Comparison of ENCODE assay signal across 9 mouse cellular contexts in the genomic region with DNA sequence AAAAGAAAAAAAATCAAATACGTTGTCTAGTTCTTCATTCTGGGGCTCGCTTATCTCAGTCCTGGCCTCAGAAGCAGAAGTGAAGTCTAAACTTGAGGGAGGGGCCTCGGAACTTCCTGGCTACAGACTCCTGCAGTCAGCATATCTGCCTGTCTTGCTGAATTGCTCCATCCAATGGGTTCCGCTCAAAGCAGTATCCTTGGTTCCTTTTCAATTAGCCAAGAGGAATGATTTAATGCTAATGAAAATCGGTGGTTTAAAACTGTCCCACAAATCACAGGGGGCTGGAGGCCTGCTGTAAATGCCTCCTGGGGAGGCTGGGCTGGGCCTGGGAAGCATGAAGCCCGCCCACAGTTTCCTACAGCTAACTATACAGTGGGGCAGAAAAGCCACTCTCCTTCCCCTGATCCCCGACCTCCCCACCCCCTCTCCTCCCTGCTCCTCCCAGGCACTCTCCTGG. TPM values are rescaled to one million over a fixed set of nuclear protein-coding genes. Genes with fewer than 3 reads are reported as not detected.
DNase-seq lines count a peak whose midpoint lies in the region; ATAC-seq and TF ChIP-seq lines count a peak whose summit lies in the region.
"Had no signal": no experiment of that assay in that cellular context is flagged by ENCODE, and none has a peak within 500 bp of the region (broad histone marks: within the 10 kb centered on the region; RNA-seq: fewer than 3 reads in every experiment).

No protein-coding gene starts in this region.

- no peak for TF ChIP-seq CTCF in left cerebral cortex, adult 2 months (IDR thresholded peaks at IDR 0.05)
- TF ChIP-seq CTCF in bone marrow, adult 2 months (IDR thresholded peaks at IDR 0.05; ENCODE audit: control insufficient read depth, insufficient read depth, low read length) = no peak

- no peaks in the 10 kb centered on the region for H3K9me3 ChIP-seq in kidney, embryonic 16.5 days (ENCODE audit: low read length)

- H3K9ac ChIP-seq in kidney, embryonic 16.5 days (replicated peaks; ENCODE audit: low read length) = no peak overlapping the region

- H3K27me3 ChIP-seq in kidney, embryonic 16.5 days (ENCODE audit: insufficient read depth, low read length) = 0 out of 2 replicates have a peak, but pooled peaks cover 5% of the 10 kb centered on the region
- H3K27me3 ChIP-seq in myocyte (ENCODE audit: control insufficient read depth, insufficient read depth, insufficient read length) = no peaks in the 10 kb centered on the region

- intact Hi-C loops in left cerebral cortex, adult 2 months (cut with DNase I) = loop anchor here (5.0 kb wide), 1 partner anchor 63 kb away; no protein-coding TSS in a partner anchor

- no peak overlapping the region for H3K4me2 ChIP-seq in kidney, embryonic 16.5 days (replicated peaks; ENCODE audit: low read depth, low read length)
- peak overlapping the region; percentile 16 for H3K4me2 ChIP-seq in myocyte (ENCODE audit: low read depth)

- ATAC-seq in kidney, embryonic 16.5 days (ENCODE audit: low FRiP score, low TSS enrichment) = peak; percentile 85

- no peak overlapping the region for H3K4me3 ChIP-seq in left cerebral cortex, adult 2 months
- H3K4me3 ChIP-seq in bone marrow, adult 2 months (replicated peaks; ENCODE audit: control insufficient read depth, low read depth, low read length) = no peak overlapping the region
- no peak overlapping the region for H3K4me3 ChIP-seq in kidney, embryonic 16.5 days (ENCODE audit: low read length)
- no peak overlapping the region for H3K4me3 ChIP-seq in myocyte

- no peak overlapping the region for H3ac ChIP-seq in myocyte (ENCODE audit: control insufficient read depth, insufficient read length)

- no peaks in the 10 kb centered on the region for H3K36me3 ChIP-seq in kidney, embryonic 16.5 days (ENCODE audit: insufficient read depth, low read length)
- H3K36me3 ChIP-seq in myocyte (ENCODE audit: control insufficient read depth, insufficient read depth) = no peaks in the 10 kb centered on the region

- 4% methylated on average over 7 of the region's 7 CpGs for WGBS in bone marrow, adult 2 months
- 8% methylated on average over 7 of the region's 7 CpGs for WGBS in kidney, embryonic 16.5 days

- peak overlapping the region; percentile 40; the same call in 1 of the 2 replicates for H3K27ac ChIP-seq in left cerebral cortex, adult 2 months
- H3K27ac ChIP-seq in bone marrow, adult 2 months (ENCODE audit: control insufficient read depth, insufficient read depth, low read depth, low read length, poor library complexity) = peak overlapping the region; percentile 9; the same call in 1 of the 2 replicates
- peak overlapping the region; percentile 58; the same call in 1 of the 2 replicates for H3K27ac ChIP-seq in kidney, embryonic 16.5 days (ENCODE audit: low read length)

- DNase-seq in left cerebral cortex, adult 2 months (ENCODE audit: extremely low spot score in 1 of 2, low spot score in 2 of 2) = no peak
- DNase-seq in left cerebral cortex, adult 11 months (ENCODE audit: low spot score) = no peak
- DNase-seq in testis, postnatal 14 days (ENCODE audit: low spot score) = no peak
- no peak for DNase-seq in urinary bladder, adult 18-20 months (ENCODE audit: low spot score in 2 of 2)
- no peak for DNase-seq in ovary, postnatal 36 days (ENCODE audit: low spot score)
- DNase-seq: adrenal gland, adult 2 months had no signal

- H3K4me1 ChIP-seq in bone marrow, adult 2 months (ENCODE audit: control insufficient read depth, insufficient read depth, low read length) = peaks cover 4% of the 10 kb centered on the region; the same call in 1 of the 2 replicates
- peaks cover 16% of the 10 kb centered on the region for H3K4me1 ChIP-seq in kidney, embryonic 16.5 days (ENCODE audit: insufficient read depth, low read length)

- peaks cover 70% of the 10 kb centered on the region for H3K79me2 ChIP-seq in myocyte (ENCODE audit: control insufficient read depth, insufficient read depth)

- no peak for TF ChIP-seq POLR2A in bone marrow, adult 2 months (IDR thresholded peaks at IDR 0.05; ENCODE audit: borderline replicate concordance, control insufficient read depth, low read depth, low read length)
- no peak for TF ChIP-seq POLR2A in myocyte (IDR thresholded peaks at IDR 0.05; ENCODE audit: insufficient read length, low read depth)

TF ChIP-seq in myocyte, 11 proteins besides CTCF, POLR2A, EP300 and RAD21:
- no peak for TF ChIP-seq SRF (IDR thresholded peaks at IDR 0.05; ENCODE audit: control insufficient read depth, insufficient read length, low read depth)
- no peak for TF ChIP-seq TCF12 (IDR thresholded peaks at IDR 0.05; ENCODE audit: insufficient read depth, poor library complexity, severe bottlenecking)
- TF ChIP-seq POLR2AphosphoS2 (IDR thresholded peaks at IDR 0.05; ENCODE audit: insufficient read length, low read depth) = no peak
- TF ChIP-seq MAX (IDR thresholded peaks at IDR 0.05; ENCODE audit: low read depth) = no peak
- no peak for TF ChIP-seq USF1 (IDR thresholded peaks at IDR 0.05; ENCODE audit: low read depth)
- TF ChIP-seq REST (IDR thresholded peaks at IDR 0.05; ENCODE audit: insufficient read depth, insufficient read length) = no peak
- no peak for TF ChIP-seq CEBPB (IDR thresholded peaks at IDR 0.05; ENCODE audit: insufficient read depth, poor library complexity, severe bottlenecking)

RNA-seq across cellular contexts. Expression of a gene that starts 12.9 kb away (rescaled TPM):
- total RNA-seq in left cerebral cortex, adult 2 months (2021) = 10 to 100 TPM; 55.4 to 68.4 TPM
- polyA plus RNA-seq in bone marrow, adult 2 months (2011; ENCODE audit: insufficient read depth, insufficient read length, low replicate concordance, missing spikeins) = 10.9 and 22.7 TPM in 2 replicates
- 12.2 and 16.8 TPM in 2 replicates for polyA plus RNA-seq in kidney, embryonic 16.5 days (2015; fragmentation: Nextera tagmentation; extraction: Ambion mirVana)
- 33.7 TPM for polyA plus RNA-seq in myocyte (2012; fragmentation: generic; extraction: Trizol)
